Mouse (Mus musculus): ENCODE results near the gene Aox4. TPM values are rescaled to one million over a fixed set of nuclear protein-coding genes. Genes with fewer than 3 reads are reported as not detected.

The Aox4 gene
- total and polyA plus RNA-seq, 2 experiments from 2014 or later: 0.21 to 0.28 TPM

- H3K4me1 ChIP-seq (ENCODE audit: insufficient read depth, low read length): no peaks in the 10 kb centered on the region
- H3K9ac ChIP-seq (replicated peaks; ENCODE audit: low read length): no peak overlapping the region
- ATAC-seq (no peak), DNase-seq (ENCODE audit: low spot score) (no peak)
- no peak for TF ChIP-seq CTCF (IDR thresholded peaks at IDR 0.05; ENCODE audit: low read depth)
- no peak overlapping the region for H3K4me3 ChIP-seq (ENCODE audit: low read length)
- H3K36me3 ChIP-seq (ENCODE audit: insufficient read depth, low read length): no peaks in the 10 kb centered on the region
- 70% methylated on average over 4 of the region's 4 CpGs for WGBS
- no peak overlapping the region for H3K27ac ChIP-seq
- no peaks in the 10 kb centered on the region for H3K9me3 ChIP-seq (ENCODE audit: low read length)
- H3K4me2 ChIP-seq (ENCODE audit: low read depth, low read length): no peak overlapping the region
- no peaks in the 10 kb centered on the region for H3K27me3 ChIP-seq (ENCODE audit: insufficient read depth, low read length)
These were observed 71.4 kb downstream of the Aox4 start for GRCm38 (mm10) chr1:58281625-58281988.

GRCm38 (mm10) chr1:58284505-58284904, 74.3 kb downstream of the Aox4 start:
- ATAC-seq (0 out of 2 replicates have a peak, but pooled peaks have one; percentile 61), DNase-seq (ENCODE audit: low spot score) (peak; percentile 57)
- H3K4me2 ChIP-seq (ENCODE audit: low read depth, low read length): no peak overlapping the region
- H3K27ac ChIP-seq: no peak overlapping the region
- no peak for TF ChIP-seq CTCF (IDR thresholded peaks at IDR 0.05; ENCODE audit: low read depth)
- no peaks in the 10 kb centered on the region for H3K9me3 ChIP-seq (ENCODE audit: low read length)
- 44% methylated on average over 7 of the region's 7 CpGs for WGBS
- no peaks in the 10 kb centered on the region for H3K4me1 ChIP-seq (ENCODE audit: insufficient read depth, low read length)
- H3K4me3 ChIP-seq (ENCODE audit: low read length): no peak overlapping the region
- no peaks in the 10 kb centered on the region for H3K36me3 ChIP-seq (ENCODE audit: insufficient read depth, low read length)
- H3K27me3 ChIP-seq (ENCODE audit: insufficient read depth, low read length): no peaks in the 10 kb centered on the region
- H3K9ac ChIP-seq (replicated peaks; ENCODE audit: low read length): no peak overlapping the region

- no peak overlapping the region for H3K9ac ChIP-seq (replicated peaks; ENCODE audit: low read length)
- ATAC-seq (no peak), DNase-seq (ENCODE audit: low spot score) (no peak)
- no peak overlapping the region for H3K4me2 ChIP-seq (ENCODE audit: low read depth, low read length)
- no peak overlapping the region for H3K4me3 ChIP-seq (ENCODE audit: low read length)
- no peaks in the 10 kb centered on the region for H3K36me3 ChIP-seq (ENCODE audit: insufficient read depth, low read length)
- no peak for TF ChIP-seq CTCF (IDR thresholded peaks at IDR 0.05; ENCODE audit: low read depth)
- H3K9me3 ChIP-seq (ENCODE audit: low read length): no peaks in the 10 kb centered on the region
- no peaks in the 10 kb centered on the region for H3K4me1 ChIP-seq (ENCODE audit: insufficient read depth, low read length)
- H3K27ac ChIP-seq: no peak overlapping the region
- 78% methylated on average over 3 of the region's 3 CpGs for WGBS
- H3K27me3 ChIP-seq (ENCODE audit: insufficient read depth, low read length): no peaks in the 10 kb centered on the region
These were observed 77.9 kb downstream of the Aox4 start for GRCm38 (mm10) chr1:58288091-58288490.

GRCm38 (mm10) chr1:58289863-58290469, 79.8 kb downstream of the Aox4 start:
- H3K36me3 ChIP-seq (ENCODE audit: insufficient read depth, low read length): no peaks in the 10 kb centered on the region
- ATAC-seq (no peak), DNase-seq (ENCODE audit: low spot score) (no peak)
- H3K9ac ChIP-seq (replicated peaks; ENCODE audit: low read length): no peak overlapping the region
- WGBS: 27% methylated on average over 16 of the region's 16 CpGs
- no peak for TF ChIP-seq CTCF (IDR thresholded peaks at IDR 0.05; ENCODE audit: low read depth)
- no peaks in the 10 kb centered on the region for H3K9me3 ChIP-seq (ENCODE audit: low read length)
- H3K4me3 ChIP-seq (ENCODE audit: low read length): no peak overlapping the region
- H3K4me2 ChIP-seq (ENCODE audit: low read depth, low read length): no peak overlapping the region
- no peak overlapping the region for H3K27ac ChIP-seq
- no peaks in the 10 kb centered on the region for H3K4me1 ChIP-seq (ENCODE audit: insufficient read depth, low read length)
- H3K27me3 ChIP-seq (ENCODE audit: insufficient read depth, low read length): no peaks in the 10 kb centered on the region

- no peaks in the 10 kb centered on the region for H3K27me3 ChIP-seq (ENCODE audit: insufficient read depth, low read length)
- no peak overlapping the region for H3K27ac ChIP-seq
- DNase-seq (ENCODE audit: low spot score) (peak; percentile 12), ATAC-seq (no peak)
- no peak overlapping the region for H3K9ac ChIP-seq (replicated peaks; ENCODE audit: low read length)
- no peaks in the 10 kb centered on the region for H3K36me3 ChIP-seq (ENCODE audit: insufficient read depth, low read length)
- H3K9me3 ChIP-seq (ENCODE audit: low read length): no peaks in the 10 kb centered on the region
- no peak for TF ChIP-seq CTCF (IDR thresholded peaks at IDR 0.05; ENCODE audit: low read depth)
- H3K4me1 ChIP-seq (ENCODE audit: insufficient read depth, low read length): no peaks in the 10 kb centered on the region
- WGBS: 49% methylated on average over 13 of the region's 13 CpGs
- H3K4me3 ChIP-seq (ENCODE audit: low read length): no peak overlapping the region
- H3K4me2 ChIP-seq (ENCODE audit: low read depth, low read length): no peak overlapping the region
These were observed 81.5 kb downstream of the Aox4 start for GRCm38 (mm10) chr1:58291394-58292300.

GRCm38 (mm10) chr1:58294730-58295129, 84.5 kb downstream of the Aox4 start:
- no peaks in the 10 kb centered on the region for H3K36me3 ChIP-seq (ENCODE audit: insufficient read depth, low read length)
- no peaks in the 10 kb centered on the region for H3K27me3 ChIP-seq (ENCODE audit: insufficient read depth, low read length)
- no peaks in the 10 kb centered on the region for H3K4me1 ChIP-seq (ENCODE audit: insufficient read depth, low read length)
- no peak overlapping the region for H3K4me2 ChIP-seq (ENCODE audit: low read depth, low read length)
- ATAC-seq: no peak
- no peak overlapping the region for H3K9ac ChIP-seq (replicated peaks; ENCODE audit: low read length)
- no peak overlapping the region for H3K27ac ChIP-seq
- no peak overlapping the region for H3K4me3 ChIP-seq (ENCODE audit: low read length)
- 88% methylated on average over 5 of the region's 5 CpGs for WGBS
- H3K9me3 ChIP-seq (ENCODE audit: low read length): no peaks in the 10 kb centered on the region
- no peak for DNase-seq (ENCODE audit: low spot score)
- no peak for TF ChIP-seq CTCF (IDR thresholded peaks at IDR 0.05; ENCODE audit: low read depth)

GRCm38 (mm10) chr1:58296278-58296677, 86.1 kb downstream of the Aox4 start:
- Histone ChIP-seq H3K4me3 (ENCODE audit: low read length) (no peak overlapping the region), H3K9me3 (ENCODE audit: low read length) (no peaks in the 10 kb centered on the region), H3K4me1 (ENCODE audit: insufficient read depth, low read length) (no peaks in the 10 kb centered on the region), H3K27ac (no peak overlapping the region), H3K9ac (replicated peaks; ENCODE audit: low read length) (no peak overlapping the region), H3K27me3 (ENCODE audit: insufficient read depth, low read length) (no peaks in the 10 kb centered on the region), H3K4me2 (ENCODE audit: low read depth, low read length) (no peak overlapping the region), H3K36me3 (ENCODE audit: insufficient read depth, low read length) (no peaks in the 10 kb centered on the region)
- TF ChIP-seq CTCF (IDR thresholded peaks at IDR 0.05; ENCODE audit: low read depth): peak; percentile 92
- ATAC-seq (peak; percentile 86), DNase-seq (ENCODE audit: low spot score) (peak; percentile 92)
- 5% methylated on average over 7 of the region's 7 CpGs for WGBS

All from hindbrain, postnatal 0 days (tissue).